Mouse (Mus musculus): ENCODE measurements around the gene Usp9y.

Usp9y gene

GRCm38 (mm10) chrY:1459682-1460081 lies at the start of gene Usp9y:
Usp9y (minus strand) TSS chrY:1459782.
- DNase-seq (ENCODE audit: low spot score in 2 of 2) = no peak

- no peak for DNase-seq (ENCODE audit: low spot score in 2 of 2)
Measured at GRCm38 (mm10) chrY:1293708-1294107, 165.9 kb downstream of the Usp9y start.

GRCm38 (mm10) chrY:1286171-1286795 lies 173.3 kb downstream of the Usp9y start, which contains the start of gene Ddx3y:
Ddx3y (minus strand) TSS chrY:1286629.
- peak in 1 of 2 experiments; percentile 60 for DNase-seq (ENCODE audit: low spot score in 2 of 2)

GRCm38 (mm10) chrY:1285735-1286134 lies 173.8 kb downstream of the Usp9y start:
- no peak for DNase-seq (ENCODE audit: low spot score in 2 of 2)

Data from urinary bladder, postnatal 4 days (tissue).